Mouse (Mus musculus) cortical plate, adult 2 months (tissue): ENCODE measurements around the gene Camta2.

Source experiments
- CTCF ChIP-seq: fragments of 200-500 bp; IDR thresholded peaks from 2 replicates; pipeline ENCODE4 v1.5.1; 2011; ENCODE audit warnings: mild to moderate bottlenecking, control low read depth, low read length; ENCODE audit not compliant: insufficient read depth; ENCODE audit errors: extremely low read depth
- POLR2A ChIP-seq: fragments of 200-500 bp; IDR thresholded peaks from 2 replicates; pipeline ENCODE4 v1.6.1; 2011; ENCODE audit warnings: mild to moderate bottlenecking, low read length, control low read depth; ENCODE audit not compliant: insufficient read depth; ENCODE audit errors: extremely low read depth

- TF ChIP-seq CTCF (no peak), POLR2A (no peak)
Measured at GRCm38 (mm10) chr11:70693504-70693903, 5.6 kb upstream of the Camta2 start.
